Mouse (Mus musculus) myocyte (in vitro differentiated cells): ENCODE data around the gene Oxct2a.

Experiments
- E2F4 ChIP-seq: IDR thresholded peaks from one replicate; pipeline ENCODE4 v1.6.1; 2011; ENCODE audit warnings: mild to moderate bottlenecking, control low read depth, moderate library complexity; ENCODE audit not compliant: insufficient read depth
- MAX ChIP-seq: IDR thresholded peaks from one replicate; pipeline ENCODE4 v1.6.1; 2011; ENCODE audit warnings: low read depth, mild to moderate bottlenecking, control low read depth
- POLR2A ChIP-seq: IDR thresholded peaks from one replicate; pipeline ENCODE4 v1.6.1; 2011; ENCODE audit warnings: low read depth, mild to moderate bottlenecking, control low read depth, moderate library complexity; ENCODE audit not compliant: insufficient read length
- POLR2AphosphoS2 ChIP-seq: IDR thresholded peaks from one replicate; pipeline ENCODE4 v1.6.1; 2011; ENCODE audit warnings: low read depth, control low read depth; ENCODE audit not compliant: insufficient read length
- TCF12 ChIP-seq: IDR thresholded peaks from one replicate; pipeline ENCODE4 v1.6.1; 2011; ENCODE audit warnings: mild to moderate bottlenecking, control low read depth; ENCODE audit not compliant: poor library complexity, insufficient read depth, severe bottlenecking
- USF1 ChIP-seq: IDR thresholded peaks from one replicate; pipeline ENCODE4 v1.6.1; 2011; ENCODE audit warnings: low read depth, mild to moderate bottlenecking, control low read depth, moderate library complexity

- TF ChIP-seq E2F4: no peak
- no peak for TF ChIP-seq POLR2A
- TF ChIP-seq MAX: no peak
- no peak for TF ChIP-seq TCF12
- TF ChIP-seq USF1: no peak
- TF ChIP-seq POLR2AphosphoS2: no peak
These were observed 20.0 kb upstream of the Oxct2a start for GRCm38 (mm10) chr4:123343471-123343789.
